Mouse (Mus musculus) hindbrain, embryonic 15.5 days (tissue): ENCODE data around the gene Pspn. TPM values are rescaled to one million over a fixed set of nuclear protein-coding genes. Genes with fewer than 3 reads are reported as not detected.

Experiments used
- ATAC-seq: fragments of 200-750 bp; cut with Nextera tagmentation; 2 replicates; pipeline ENCODE4 v1.8.0; 2017; ENCODE audit warnings: low read depth, moderate number of reproducible peaks, moderate TSS enrichment; ENCODE audit not compliant: low FRiP score
- H3K27ac ChIP-seq: fragments of 300-500 bp; sonication (generic); replicated peaks from 2 replicates; pipeline ENCODE4 v1.5.1; 2015; ENCODE audit warnings: mild to moderate bottlenecking, inconsistent platforms
- H3K27me3 ChIP-seq: fragments of 300-500 bp; sonication (generic); 2 replicates; pipeline ENCODE4 v1.6.1; 2015; ENCODE audit warnings: control low read depth, inconsistent platforms
- H3K36me3 ChIP-seq: fragments of 300-500 bp; sonication (generic); 2 replicates; pipeline ENCODE4 v1.6.1; 2015; ENCODE audit warnings: control low read depth, inconsistent platforms
- H3K4me1 ChIP-seq: fragments of 300-500 bp; sonication (generic); replicated peaks from 2 replicates; pipeline ENCODE4 v1.6.1; 2015; ENCODE audit warnings: control low read depth, inconsistent platforms
- H3K4me2 ChIP-seq: fragments of 300-500 bp; sonication (generic); 2 replicates; pipeline ENCODE4 v1.6.1; 2015; ENCODE audit warnings: moderate library complexity, mild to moderate bottlenecking, inconsistent platforms
- H3K4me3 ChIP-seq: fragments of 300-500 bp; sonication (generic); 2 replicates; pipeline ENCODE4 v1.5.1; 2015; ENCODE audit warnings: mild to moderate bottlenecking, inconsistent platforms
- H3K9ac ChIP-seq: fragments of 300-500 bp; sonication (generic); 2 replicates; pipeline ENCODE4 v1.6.1; 2015; ENCODE audit warnings: inconsistent platforms
- H3K9me3 ChIP-seq: fragments of 300-500 bp; sonication (generic); 2 replicates; pipeline ENCODE4 v1.6.1; 2016; ENCODE audit warnings: control low read depth, inconsistent platforms
- WGBS: fragments of 180-500 bp; shearing (Covaris S2); methylation state at CpG from one replicate; pipeline ENCODE4 v1.1.7; 2015; 5-methylcytosine and 5-hydroxymethylcytosine counted together
- polyA plus RNA-seq: library from polyadenylated mRNA; unstranded; fragments of >200 nt; fragmentation: Nextera tagmentation; extraction: Ambion mirVana; gene quantifications from 2 replicates; pipeline ENCODE4 v1.2.1, GENCODE M21; 2015

Gene Pspn
- polyA plus RNA-seq, 1 experiment from 2014 or later = 0.61 TPM

DNA sequence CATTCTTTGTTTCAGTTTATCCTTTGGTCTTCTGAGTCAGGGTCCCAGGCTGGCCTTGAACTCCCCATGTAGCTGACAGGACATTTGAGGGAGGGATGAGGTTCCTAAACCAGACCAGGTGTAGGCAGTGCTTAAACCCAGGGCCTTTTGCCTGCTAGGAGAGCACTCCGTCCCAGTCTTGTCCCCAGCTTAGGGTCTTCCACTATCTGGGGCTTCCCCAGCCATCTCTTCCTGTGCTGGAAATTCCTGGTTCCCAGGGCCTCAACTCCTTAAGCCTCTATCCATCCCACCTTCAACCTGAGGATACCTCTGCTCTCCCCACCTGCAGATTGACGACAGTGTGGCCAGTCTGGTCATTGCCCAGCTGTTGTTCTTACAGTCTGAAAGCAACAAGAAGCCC is 8.9 kb downstream of the Pspn start:
- ATAC-seq = no peak
- H3K4me3 ChIP-seq = peak overlapping the region; percentile 61
- peaks cover 22% of the 10 kb centered on the region for H3K4me1 ChIP-seq
- peak overlapping the region; percentile 71 for H3K9ac ChIP-seq
- peaks cover 35% of the 10 kb centered on the region for H3K36me3 ChIP-seq
- H3K9me3 ChIP-seq = no peaks in the 10 kb centered on the region
- no peak overlapping the region for H3K27ac ChIP-seq
- 73% methylated on average over 2 of the region's 2 CpGs for WGBS
- H3K27me3 ChIP-seq = no peaks in the 10 kb centered on the region
- H3K4me2 ChIP-seq = peak overlapping the region; percentile 86

- Histone ChIP-seq H3K36me3 (peaks cover 28% of the 10 kb centered on the region), H3K4me3 (peak within 1 kb of the TSS; percentile 61), H3K27ac (peak within 1 kb of the TSS; percentile 92), H3K4me1 (peaks cover 22% of the 10 kb centered on the region), H3K9me3 (no peaks in the 10 kb centered on the region), H3K27me3 (no peaks in the 10 kb centered on the region), H3K9ac (peak within 1 kb of the TSS; percentile 71), H3K4me2 (peak within 1 kb of the TSS; percentile 86)
- WGBS = under 1% methylated on average over 52 of the region's 52 CpGs
- peak; percentile 96 for ATAC-seq
Observed at GRCm38 (mm10) chr17:56990115-56990746, 9.6 kb downstream of the Pspn start, which contains the start of gene Clpp. Clpp (plus strand) TSS chr17:56990305.

DNA sequence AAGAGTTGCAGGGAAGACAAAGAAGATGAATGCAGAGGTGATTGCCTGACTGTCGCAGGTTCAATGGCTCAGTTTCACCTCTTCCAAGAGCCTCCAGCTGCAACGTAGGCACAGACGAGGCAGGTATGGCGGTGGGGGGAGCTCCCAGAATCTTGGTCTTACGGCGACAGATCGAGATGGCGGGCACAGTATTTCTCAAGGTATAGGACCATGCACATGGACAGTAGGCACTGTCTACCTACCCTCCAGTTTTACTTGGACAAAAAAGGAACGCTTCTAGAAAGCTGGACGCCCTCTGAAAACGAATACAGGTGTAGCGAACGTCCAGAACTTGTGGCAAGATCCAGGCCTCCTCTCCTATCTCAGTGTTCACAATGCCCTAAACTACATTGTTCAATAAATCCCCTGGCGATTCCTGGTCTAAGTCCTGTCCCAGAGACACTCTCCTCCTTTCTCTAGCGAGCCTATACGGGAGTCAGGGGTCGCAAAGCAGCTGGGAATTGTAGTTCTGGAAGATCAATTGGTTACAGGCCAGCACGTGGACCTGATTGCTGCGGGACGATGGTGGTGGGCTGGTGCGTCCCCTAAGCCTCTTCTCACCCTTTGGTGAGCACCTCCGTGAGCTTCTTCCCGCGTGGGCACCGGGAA is 10.2 kb downstream of the Pspn start:
- Histone ChIP-seq H3K36me3 (peaks cover 22% of the 10 kb centered on the region), H3K4me2 (peak overlapping the region; percentile 86), H3K9me3 (no peaks in the 10 kb centered on the region), H3K4me3 (peak overlapping the region; percentile 61), H3K27me3 (no peaks in the 10 kb centered on the region), H3K27ac (peak overlapping the region; percentile 92), H3K4me1 (peaks cover 22% of the 10 kb centered on the region), H3K9ac (peak overlapping the region; percentile 71)
- peak; percentile 93 for ATAC-seq
- 3% methylated on average over 25 of the region's 25 CpGs for WGBS

- 73% methylated on average over 7 of the region's 7 CpGs for WGBS
- Histone ChIP-seq H3K9me3 (no peaks in the 10 kb centered on the region), H3K4me1 (peaks cover 22% of the 10 kb centered on the region), H3K4me3 (peak overlapping the region; percentile 61), H3K4me2 (peak overlapping the region; percentile 86), H3K27me3 (no peaks in the 10 kb centered on the region), H3K9ac (peak overlapping the region; percentile 71; the same call in 1 of the 2 replicates), H3K27ac (peak overlapping the region; percentile 92), H3K36me3 (peaks cover 17% of the 10 kb centered on the region)
- no peak for ATAC-seq
Observed at GRCm38 (mm10) chr17:56988921-56989430, 10.8 kb downstream of the Pspn start.

DNA sequence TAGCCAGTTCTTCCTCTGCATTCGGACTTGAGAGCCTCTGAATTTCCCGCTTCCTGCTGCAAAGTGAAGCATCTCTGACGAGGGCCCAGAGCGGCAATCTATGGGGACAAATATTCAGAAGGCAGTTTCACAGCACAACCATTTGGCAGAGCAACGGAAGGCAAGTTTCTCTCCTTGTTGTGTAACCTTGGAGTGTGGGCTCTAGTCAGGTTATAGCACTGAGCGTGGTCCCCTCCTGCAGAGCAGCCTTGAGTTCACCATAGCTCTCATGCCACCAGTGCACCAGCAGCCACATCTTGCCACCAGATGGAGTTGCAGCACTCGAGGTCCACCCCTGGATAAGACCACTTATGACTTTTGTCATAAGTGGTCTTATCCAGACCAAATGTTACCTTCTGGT is 11.4 kb downstream of the Pspn start:
- no peak for ATAC-seq

GRCm38 (mm10) chr17:56986105-56986805 is 13.6 kb downstream of the Pspn start:
- no peak overlapping the region for H3K27ac ChIP-seq
- 92% methylated on average over 3 of the region's 3 CpGs for WGBS
- no peak overlapping the region for H3K4me3 ChIP-seq
- no peaks in the 10 kb centered on the region for H3K9me3 ChIP-seq
- H3K4me1 ChIP-seq = peaks cover 9% of the 10 kb centered on the region
- H3K27me3 ChIP-seq = no peaks in the 10 kb centered on the region
- ATAC-seq = no peak
- H3K9ac ChIP-seq = no peak overlapping the region
- H3K36me3 ChIP-seq = no peaks in the 10 kb centered on the region
- no peak overlapping the region for H3K4me2 ChIP-seq

More for the DNA sequence above, 11.4 kb downstream of the Pspn start:
- Histone ChIP-seq H3K36me3 (peaks cover 11% of the 10 kb centered on the region), H3K9me3 (no peaks in the 10 kb centered on the region), H3K4me1 (peaks cover 22% of the 10 kb centered on the region), H3K4me2 (no peak overlapping the region), H3K4me3 (no peak overlapping the region), H3K27ac (no peak overlapping the region), H3K27me3 (no peaks in the 10 kb centered on the region), H3K9ac (no peak overlapping the region)
- 89% methylated on average over 7 of the region's 7 CpGs for WGBS

- Histone ChIP-seq H3K36me3 (no peaks in the 10 kb centered on the region), H3K27ac (no peak overlapping the region), H3K9me3 (no peaks in the 10 kb centered on the region), H3K4me3 (no peak overlapping the region), H3K9ac (no peak overlapping the region), H3K4me1 (0 out of 2 replicates have a peak, but pooled peaks cover 4% of the 10 kb centered on the region), H3K4me2 (no peak overlapping the region), H3K27me3 (no peaks in the 10 kb centered on the region)
- no peak for ATAC-seq
- 82% methylated on average over 3 of the region's 3 CpGs for WGBS
Observed at GRCm38 (mm10) chr17:56985656-56986055, 14.2 kb downstream of the Pspn start.

DNA sequence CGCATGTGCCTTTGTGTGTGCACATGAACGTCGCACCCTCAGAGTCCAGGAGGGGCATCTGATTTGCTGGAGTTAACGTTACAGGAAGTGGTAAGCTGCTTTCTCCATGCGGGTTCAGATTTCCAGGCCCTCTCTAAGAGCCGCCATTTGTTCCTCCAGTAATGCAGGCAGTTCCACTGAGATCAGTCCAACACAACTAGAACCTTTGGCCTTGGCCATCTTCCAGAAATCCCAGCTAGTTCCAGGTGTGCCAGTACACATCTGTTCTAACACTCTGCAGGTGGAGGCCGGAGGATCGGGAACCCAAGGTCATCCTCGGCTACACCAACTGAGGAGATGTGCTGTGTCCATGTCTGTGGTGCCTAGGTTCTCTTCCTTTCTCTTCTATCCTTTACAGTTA is 14.9 kb downstream of the Pspn start:
- WGBS = 91% methylated on average over 9 of the region's 9 CpGs
- ATAC-seq = no peak
- H3K9ac ChIP-seq = no peak overlapping the region

DNA sequence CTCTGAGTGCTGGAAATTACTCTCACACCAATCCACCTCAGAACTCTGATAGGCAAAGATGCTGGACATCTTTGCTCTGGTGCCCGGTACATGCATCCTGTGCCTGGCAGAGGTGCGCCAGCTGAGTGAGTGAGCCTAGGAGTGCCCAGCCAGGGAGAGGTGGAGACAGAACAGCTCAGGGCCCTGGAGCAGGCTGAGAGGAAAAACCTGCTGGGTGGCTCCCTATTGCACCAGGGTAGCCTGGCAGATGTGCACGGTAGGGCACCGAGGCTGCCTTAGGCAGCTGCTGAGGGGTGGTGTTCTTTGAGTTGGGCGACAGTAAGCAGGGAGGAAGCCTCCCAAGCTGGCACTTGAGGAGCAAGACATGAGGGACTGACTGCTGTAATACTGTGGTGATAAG is 17.8 kb downstream of the Pspn start, which contains the start of gene Acer1:
Acer1 (minus strand) TSS at position 114 of the 400 bp plus-strand sequence.
- ATAC-seq = no peak
- Histone ChIP-seq H3K4me2 (no peak within 1 kb of the TSS), H3K36me3 (no peaks in the 10 kb centered on the region), H3K27ac (no peak within 1 kb of the TSS), H3K4me3 (no peak within 1 kb of the TSS), H3K27me3 (no peaks in the 10 kb centered on the region), H3K9ac (no peak within 1 kb of the TSS), H3K9me3 (no peaks in the 10 kb centered on the region), H3K4me1 (no peaks in the 10 kb centered on the region)
- 77% methylated on average over 5 of the region's 5 CpGs for WGBS

More for the DNA sequence above, 14.9 kb downstream of the Pspn start:
- H3K27ac ChIP-seq = no peak overlapping the region
- H3K4me2 ChIP-seq = no peak overlapping the region
- no peak overlapping the region for H3K4me3 ChIP-seq
- 0 out of 2 replicates have a peak, but pooled peaks cover 4% of the 10 kb centered on the region for H3K4me1 ChIP-seq
- no peaks in the 10 kb centered on the region for H3K9me3 ChIP-seq
- H3K36me3 ChIP-seq = no peaks in the 10 kb centered on the region
- no peaks in the 10 kb centered on the region for H3K27me3 ChIP-seq

- Histone ChIP-seq H3K36me3 (no peaks in the 10 kb centered on the region), H3K9me3 (no peaks in the 10 kb centered on the region), H3K9ac (no peak overlapping the region), H3K4me3 (no peak overlapping the region), H3K27me3 (no peaks in the 10 kb centered on the region), H3K4me1 (no peaks in the 10 kb centered on the region), H3K27ac (no peak overlapping the region), H3K4me2 (no peak overlapping the region)
- WGBS = 85% methylated on average over 7 of the region's 7 CpGs
- no peak for ATAC-seq
Observed at GRCm38 (mm10) chr17:56981049-56981448, 18.8 kb downstream of the Pspn start.

- no peak overlapping the region for H3K27ac ChIP-seq
- no peak overlapping the region for H3K4me2 ChIP-seq
- no peaks in the 10 kb centered on the region for H3K4me1 ChIP-seq
- 37% methylated on average over 7 of the region's 8 CpGs for WGBS
- no peak overlapping the region for H3K9ac ChIP-seq
- H3K36me3 ChIP-seq = no peaks in the 10 kb centered on the region
- H3K9me3 ChIP-seq = no peaks in the 10 kb centered on the region
- no peaks in the 10 kb centered on the region for H3K27me3 ChIP-seq
- no peak overlapping the region for H3K4me3 ChIP-seq
- ATAC-seq = no peak
Observed at GRCm38 (mm10) chr17:56979524-56979923, 20.3 kb downstream of the Pspn start.
